Mouse (Mus musculus) mouse embryonic stem cell (cell line): Measurements from ENCODE around the gene Fhad1.

ENCODE experiments used
- in situ Hi-C, 2 experiments: fragments of 300-500 bp; cut with MboI; formaldehyde crosslinking; loops; 1 replicate in 1 of 2; 3 replicates in 1 of 2; pipeline ENCODE4 v1.14.3; 2019 to 2020; ENCODE audit warnings: low sequenced_read_pairs in 2 of 2, low pct_unique_long_range_greater_than_20kb in 1 of 2, mixed read lengths in 1 of 2; ENCODE audit not compliant: unreplicated experiment in 1 of 2

Gene Fhad1

GRCm38 (mm10) chr4:141860246-141860841, 154.5 kb downstream of the Fhad1 start:
- in situ Hi-C loops = loop anchor here in 1 of 2 experiments (5.0 kb wide), 1 partner anchor 97 kb away; no protein-coding TSS in a partner anchor

GRCm38 (mm10) chr4:141859351-141859750, 155.5 kb downstream of the Fhad1 start:
- in situ Hi-C loops = no loop called here

GRCm38 (mm10) chr4:141858501-141858900, 156.4 kb downstream of the Fhad1 start:
- in situ Hi-C loops = no loop called here

- in situ Hi-C loops = no loop called here
These were observed 157.4 kb downstream of the Fhad1 start for GRCm38 (mm10) chr4:141857422-141857930.

- in situ Hi-C loops = no loop called here
These were observed 161.4 kb downstream of the Fhad1 start for GRCm38 (mm10) chr4:141853437-141853836.

- in situ Hi-C loops = no loop called here
These were observed 168.9 kb downstream of the Fhad1 start, which contains the start of gene Ctrc for GRCm38 (mm10) chr4:141845999-141846398. TSS of gene Ctrc (minus strand) at chr4:141846359.
